Mouse (Mus musculus) forebrain, embryonic 16.5 days (tissue): Measurements from ENCODE around the gene Rpl23a. TPM values are rescaled to one million over a fixed set of nuclear protein-coding genes. Genes with fewer than 3 reads are reported as not detected.

Experiments
- ATAC-seq: fragments of 200-750 bp; cut with Nextera tagmentation; 2 replicates; pipeline ENCODE4 v1.8.0; 2017; ENCODE audit warnings: mild to moderate bottlenecking, moderate library complexity
- H3K27ac ChIP-seq: fragments of 300-500 bp; sonication (generic); 2 replicates; pipeline ENCODE4 v1.5.1; 2014; ENCODE audit warnings: low read length, control low read depth
- H3K27me3 ChIP-seq: fragments of 300-500 bp; sonication (generic); replicated peaks from 2 replicates; pipeline ENCODE4 v1.6.1; 2014; ENCODE audit warnings: low read length; ENCODE audit not compliant: control insufficient read depth, insufficient read depth
- H3K36me3 ChIP-seq: fragments of 300-500 bp; sonication (generic); 2 replicates; pipeline ENCODE4 v1.6.1; 2014; ENCODE audit not compliant: control insufficient read depth, insufficient read depth
- H3K4me1 ChIP-seq: fragments of 300-500 bp; sonication (generic); replicated peaks from 2 replicates; pipeline ENCODE4 v1.6.1; 2014; ENCODE audit warnings: low read length; ENCODE audit not compliant: control insufficient read depth, insufficient read depth
- H3K4me2 ChIP-seq: fragments of 300-500 bp; sonication (generic); 2 replicates; pipeline ENCODE4 v1.6.1; 2014; ENCODE audit warnings: mild to moderate bottlenecking, low read length, control low read depth
- H3K4me3 ChIP-seq: fragments of 300-500 bp; sonication (generic); replicated peaks from 2 replicates; pipeline ENCODE4 v1.5.1; 2014; ENCODE audit warnings: mild to moderate bottlenecking, low read length, control low read depth
- H3K9ac ChIP-seq: fragments of 300-500 bp; sonication (generic); replicated peaks from 2 replicates; pipeline ENCODE4 v1.6.1; 2014; ENCODE audit warnings: low read depth, low read length, control low read depth
- H3K9me3 ChIP-seq: fragments of 300-500 bp; sonication (generic); 2 replicates; pipeline ENCODE4 v1.6.1; 2016; ENCODE audit warnings: low read length; ENCODE audit not compliant: control insufficient read depth
- WGBS: fragments of 180-500 bp; shearing (Covaris S2); extraction: QIAGEN DNeasy Blood & Tissue Kit; methylation state at CpG from one replicate; pipeline ENCODE4 v1.1.7; 2014; 5-methylcytosine and 5-hydroxymethylcytosine counted together
- polyA plus RNA-seq: library from polyadenylated mRNA; unstranded; fragments of >200 nt; fragmentation: Nextera tagmentation; extraction: Ambion mirVana; gene quantifications from 2 replicates; pipeline ENCODE4 v1.2.1, GENCODE M21; 2015

Rpl23a gene
- 758 and 831 TPM in 2 replicates for polyA plus RNA-seq

GRCm38 (mm10) chr11:78182961-78183844, at the start of gene Rpl23a:
TSS of gene Rpl23a (minus strand) at chr11:78183584.
- Histone ChIP-seq H3K27ac (peak within 1 kb of the TSS; percentile 95), H3K9ac (peak within 1 kb of the TSS; percentile 96), H3K9me3 (no peaks in the 10 kb centered on the region), H3K4me3 (peak within 1 kb of the TSS; percentile 88), H3K4me2 (peak within 1 kb of the TSS; percentile 59), H3K4me1 (peaks cover 41% of the 10 kb centered on the region), H3K36me3 (peaks cover 19% of the 10 kb centered on the region), H3K27me3 (no peaks in the 10 kb centered on the region)
- peak; percentile 96 for ATAC-seq
- WGBS: under 1% methylated on average over 38 of the region's 38 CpGs

GRCm38 (mm10) chr11:78231518-78231917, 48.1 kb upstream of the Rpl23a start:
- ATAC-seq: no peak
- no peaks in the 10 kb centered on the region for H3K27me3 ChIP-seq
- WGBS: 95% methylated on average over 6 of the region's 6 CpGs
- H3K9ac ChIP-seq: no peak overlapping the region
- no peak overlapping the region for H3K27ac ChIP-seq
- no peak overlapping the region for H3K4me2 ChIP-seq
- H3K9me3 ChIP-seq: no peaks in the 10 kb centered on the region
- H3K4me3 ChIP-seq: no peak overlapping the region
- H3K4me1 ChIP-seq: no peaks in the 10 kb centered on the region
- H3K36me3 ChIP-seq: peaks cover 59% of the 10 kb centered on the region

- Histone ChIP-seq H3K4me2 (no peak overlapping the region), H3K9ac (no peak overlapping the region), H3K36me3 (peaks cover 67% of the 10 kb centered on the region), H3K27me3 (no peaks in the 10 kb centered on the region), H3K4me3 (no peak overlapping the region), H3K9me3 (no peaks in the 10 kb centered on the region), H3K27ac (no peak overlapping the region), H3K4me1 (no peaks in the 10 kb centered on the region)
- WGBS: 91% methylated on average over 4 of the region's 4 CpGs
- ATAC-seq: no peak
These were observed 40.2 kb upstream of the Rpl23a start for GRCm38 (mm10) chr11:78223586-78223985.

GRCm38 (mm10) chr11:78215709-78216317, 32.4 kb upstream of the Rpl23a start:
- H3K4me1 ChIP-seq: no peaks in the 10 kb centered on the region
- H3K9me3 ChIP-seq: no peaks in the 10 kb centered on the region
- H3K4me3 ChIP-seq: no peak overlapping the region
- H3K27me3 ChIP-seq: no peaks in the 10 kb centered on the region
- H3K9ac ChIP-seq: no peak overlapping the region
- no peak overlapping the region for H3K27ac ChIP-seq
- no peak for ATAC-seq
- H3K4me2 ChIP-seq: no peak overlapping the region
- 86% methylated on average over 11 of the region's 11 CpGs for WGBS
- peaks cover 57% of the 10 kb centered on the region for H3K36me3 ChIP-seq

GRCm38 (mm10) chr11:78213086-78213817, 29.9 kb upstream of the Rpl23a start:
- peaks cover 43% of the 10 kb centered on the region for H3K36me3 ChIP-seq
- no peak overlapping the region for H3K27ac ChIP-seq
- ATAC-seq: no peak
- H3K4me1 ChIP-seq: no peaks in the 10 kb centered on the region
- no peak overlapping the region for H3K4me2 ChIP-seq
- H3K9ac ChIP-seq: no peak overlapping the region
- H3K9me3 ChIP-seq: no peaks in the 10 kb centered on the region
- WGBS: 93% methylated on average over 14 of the region's 14 CpGs
- no peaks in the 10 kb centered on the region for H3K27me3 ChIP-seq
- no peak overlapping the region for H3K4me3 ChIP-seq

GRCm38 (mm10) chr11:78211513-78211912, 28.1 kb upstream of the Rpl23a start:
- peaks cover 49% of the 10 kb centered on the region for H3K36me3 ChIP-seq
- 95% methylated on average over 5 of the region's 5 CpGs for WGBS
- H3K4me1 ChIP-seq: no peaks in the 10 kb centered on the region
- no peak overlapping the region for H3K9ac ChIP-seq
- H3K27me3 ChIP-seq: no peaks in the 10 kb centered on the region
- no peak for ATAC-seq
- no peaks in the 10 kb centered on the region for H3K9me3 ChIP-seq
- no peak overlapping the region for H3K27ac ChIP-seq
- no peak overlapping the region for H3K4me3 ChIP-seq
- H3K4me2 ChIP-seq: no peak overlapping the region

GRCm38 (mm10) chr11:78210615-78211014, 27.2 kb upstream of the Rpl23a start:
- H3K9me3 ChIP-seq: no peaks in the 10 kb centered on the region
- ATAC-seq: no peak
- H3K4me2 ChIP-seq: no peak overlapping the region
- H3K27ac ChIP-seq: no peak overlapping the region
- no peak overlapping the region for H3K4me3 ChIP-seq
- no peaks in the 10 kb centered on the region for H3K4me1 ChIP-seq
- H3K27me3 ChIP-seq: no peaks in the 10 kb centered on the region
- H3K9ac ChIP-seq: no peak overlapping the region
- H3K36me3 ChIP-seq: peaks cover 46% of the 10 kb centered on the region
- 86% methylated on average over 7 of the region's 7 CpGs for WGBS

- no peak for ATAC-seq
- Histone ChIP-seq H3K4me1 (no peaks in the 10 kb centered on the region), H3K27me3 (no peaks in the 10 kb centered on the region), H3K9ac (no peak overlapping the region), H3K9me3 (no peaks in the 10 kb centered on the region), H3K27ac (no peak overlapping the region), H3K4me2 (no peak overlapping the region), H3K36me3 (peaks cover 45% of the 10 kb centered on the region), H3K4me3 (no peak overlapping the region)
- WGBS: 96% methylated on average over 6 of the region's 6 CpGs
These were observed 26.5 kb upstream of the Rpl23a start for GRCm38 (mm10) chr11:78209886-78210285.

- Histone ChIP-seq H3K4me1 (no peaks in the 10 kb centered on the region), H3K9ac (no peak overlapping the region), H3K4me3 (no peak overlapping the region), H3K36me3 (peaks cover 31% of the 10 kb centered on the region), H3K27ac (no peak overlapping the region), H3K4me2 (no peak overlapping the region), H3K9me3 (no peaks in the 10 kb centered on the region), H3K27me3 (no peaks in the 10 kb centered on the region)
- WGBS: 93% methylated on average over 7 of the region's 7 CpGs
- ATAC-seq: no peak
These were observed 23.8 kb upstream of the Rpl23a start for GRCm38 (mm10) chr11:78207190-78207589.
